Mouse (Mus musculus): ENCODE measurements at regions not wholly inside any gene's neighbourhood (a gene's known extent, or its start where the extent isn't known, plus 50 kb on each side); places are given as distances from the start of the nearest gene placed in this dataset.

DNA sequence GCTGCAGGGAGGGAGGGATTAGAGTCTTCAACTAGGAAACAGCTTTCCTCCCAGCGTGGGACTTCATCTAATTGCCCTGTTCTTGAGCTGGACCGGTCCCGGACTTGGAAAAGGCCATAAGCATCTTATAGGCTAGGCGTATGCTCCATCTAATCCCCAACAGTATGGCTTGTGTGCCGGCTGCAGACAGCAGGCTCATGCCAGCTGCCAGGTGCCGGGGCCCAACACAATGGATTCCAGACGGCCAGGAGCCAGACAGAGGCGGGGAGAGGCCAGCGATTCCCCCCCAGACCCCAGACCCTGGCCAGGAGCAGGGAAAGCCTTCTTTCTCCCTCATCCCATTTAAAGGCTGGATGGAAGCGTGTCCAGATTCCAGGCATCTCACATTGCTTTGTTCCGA, 198.4 kb upstream of the Rreb1 start:
- Histone ChIP-seq H3K9me3 (no peaks in the 10 kb centered on the region), H3K36me3 (no peaks in the 10 kb centered on the region), H3K4me2 (no peak overlapping the region), H3K9ac (no peak overlapping the region), H3K27me3 (replicated peaks) (no peaks in the 10 kb centered on the region), H3K27ac (replicated peaks) (no peak overlapping the region), H3K4me3 (no peak overlapping the region), H3K4me1 (no peaks in the 10 kb centered on the region)
- WGBS = 68% methylated on average over 11 of the region's 11 CpGs
- ATAC-seq (ENCODE audit: extremely low read depth, insufficient number of reproducible peaks, low FRiP score, low TSS enrichment) = no peak

- no peak for ATAC-seq (ENCODE audit: extremely low read depth, insufficient number of reproducible peaks, low FRiP score, low TSS enrichment)
- 84% methylated on average over 2 of the region's 2 CpGs for WGBS
- Histone ChIP-seq H3K9me3 (no peaks in the 10 kb centered on the region), H3K27ac (replicated peaks) (no peak overlapping the region), H3K4me3 (no peak overlapping the region), H3K4me1 (no peaks in the 10 kb centered on the region), H3K36me3 (no peaks in the 10 kb centered on the region), H3K9ac (no peak overlapping the region), H3K27me3 (replicated peaks) (no peaks in the 10 kb centered on the region), H3K4me2 (no peak overlapping the region)
Measured at GRCm38 (mm10) chr13:37580806-37581205, 197.4 kb upstream of the Rreb1 start.

DNA sequence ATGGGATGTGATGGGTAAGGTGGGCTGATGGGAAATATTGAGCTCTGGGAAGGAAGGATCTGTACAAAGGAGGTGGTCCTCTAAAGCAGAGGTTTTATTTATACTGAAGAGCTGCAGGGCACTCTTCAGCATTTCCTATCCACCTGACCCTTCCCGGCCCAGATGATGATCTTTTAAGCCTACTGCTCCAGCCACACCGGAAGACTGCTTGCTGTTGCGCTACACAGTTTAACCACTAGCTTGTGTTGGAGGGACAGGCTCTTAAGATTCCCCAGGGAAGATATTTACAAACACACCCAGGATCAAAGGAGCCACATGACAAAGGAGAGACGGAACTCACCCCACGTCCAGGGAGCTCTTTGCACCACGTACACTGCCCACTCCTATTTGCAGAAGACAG, 196.8 kb upstream of the Rreb1 start:
- Histone ChIP-seq H3K4me2 (no peak overlapping the region), H3K4me1 (no peaks in the 10 kb centered on the region), H3K9me3 (no peaks in the 10 kb centered on the region), H3K4me3 (no peak overlapping the region), H3K9ac (no peak overlapping the region), H3K36me3 (no peaks in the 10 kb centered on the region), H3K27ac (replicated peaks) (no peak overlapping the region), H3K27me3 (replicated peaks) (no peaks in the 10 kb centered on the region)
- 70% methylated on average over 6 of the region's 6 CpGs for WGBS
- ATAC-seq (ENCODE audit: extremely low read depth, insufficient number of reproducible peaks, low FRiP score, low TSS enrichment) = no peak

DNA sequence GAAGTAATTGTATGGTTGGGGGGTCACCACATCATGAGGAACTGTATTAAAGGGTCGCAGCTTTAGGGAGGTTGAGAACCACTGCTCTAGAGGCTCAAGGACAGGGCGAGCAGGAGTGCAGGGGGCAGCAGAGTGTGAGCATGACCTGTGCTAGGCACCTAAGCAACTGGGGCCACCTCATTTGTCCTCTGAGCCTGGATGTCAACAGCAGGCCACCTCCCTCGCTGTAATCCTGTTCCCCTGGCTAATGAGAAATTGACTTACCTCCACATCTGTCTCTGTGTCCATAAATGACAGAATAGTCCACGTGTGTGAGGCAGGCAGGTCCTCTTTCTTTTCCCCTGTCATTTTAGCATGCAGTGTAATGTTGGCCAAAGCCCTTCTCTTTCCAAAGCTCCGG, 192.7 kb upstream of the Rreb1 start:
- no peak overlapping the region for H3K9ac ChIP-seq
- no peaks in the 10 kb centered on the region for H3K9me3 ChIP-seq
- 0 out of 2 replicates have a peak, but pooled peaks cover 2% of the 10 kb centered on the region for H3K4me1 ChIP-seq
- no peaks in the 10 kb centered on the region for H3K36me3 ChIP-seq
- no peak overlapping the region for H3K4me2 ChIP-seq
- no peak for ATAC-seq (ENCODE audit: extremely low read depth, insufficient number of reproducible peaks, low FRiP score, low TSS enrichment)
- WGBS = 76% methylated on average over 5 of the region's 5 CpGs
- no peak overlapping the region for H3K27ac ChIP-seq (replicated peaks)
- no peak overlapping the region for H3K4me3 ChIP-seq
- H3K27me3 ChIP-seq (replicated peaks) = peaks cover 6% of the 10 kb centered on the region; the same call in 1 of the 2 replicates

- Histone ChIP-seq H3K9me3 (no peaks in the 10 kb centered on the region), H3K27me3 (replicated peaks) (peaks cover 6% of the 10 kb centered on the region; the same call in 1 of the 2 replicates), H3K4me3 (no peak overlapping the region), H3K9ac (no peak overlapping the region), H3K4me2 (no peak overlapping the region), H3K4me1 (0 out of 2 replicates have a peak, but pooled peaks cover 2% of the 10 kb centered on the region), H3K36me3 (no peaks in the 10 kb centered on the region), H3K27ac (replicated peaks) (no peak overlapping the region)
- no peak for ATAC-seq (ENCODE audit: extremely low read depth, insufficient number of reproducible peaks, low FRiP score, low TSS enrichment)
- 38% methylated on average over 4 of the region's 4 CpGs for WGBS
Measured at GRCm38 (mm10) chr13:37586511-37586910, 191.7 kb upstream of the Rreb1 start.

DNA sequence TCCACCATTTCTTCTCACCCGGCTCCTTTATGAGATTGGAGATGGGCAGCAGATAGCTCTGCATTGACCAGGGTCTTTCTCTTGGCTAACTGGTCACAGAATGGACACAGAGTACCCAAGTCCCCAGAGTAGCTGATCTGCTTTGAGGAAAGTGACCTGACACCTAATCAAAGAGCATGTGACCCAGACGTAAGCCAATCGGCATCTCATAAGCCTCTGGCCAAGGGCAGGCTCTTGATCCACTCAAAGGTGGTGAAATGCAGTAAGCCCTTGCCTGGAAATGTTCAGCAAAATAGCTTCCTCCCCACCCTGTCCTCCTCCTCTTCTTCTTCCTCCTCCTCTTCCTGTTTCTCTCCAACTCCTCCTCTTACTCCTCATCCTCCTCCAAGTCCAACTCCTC, 190.3 kb upstream of the Rreb1 start:
- Histone ChIP-seq H3K9ac (no peak overlapping the region), H3K27me3 (replicated peaks) (peaks cover 6% of the 10 kb centered on the region; the same call in 1 of the 2 replicates), H3K9me3 (no peaks in the 10 kb centered on the region), H3K4me1 (0 out of 2 replicates have a peak, but pooled peaks cover 2% of the 10 kb centered on the region), H3K27ac (replicated peaks) (no peak overlapping the region), H3K4me3 (no peak overlapping the region), H3K36me3 (no peaks in the 10 kb centered on the region), H3K4me2 (no peak overlapping the region)
- 69% methylated on average over 3 of the region's 3 CpGs for WGBS
- ATAC-seq (ENCODE audit: extremely low read depth, insufficient number of reproducible peaks, low FRiP score, low TSS enrichment) = no peak

GRCm38 (mm10) chr13:37588528-37589176, 189.5 kb upstream of the Rreb1 start:
- no peak overlapping the region for H3K4me3 ChIP-seq
- ATAC-seq (ENCODE audit: extremely low read depth, insufficient number of reproducible peaks, low FRiP score, low TSS enrichment) = no peak
- no peak overlapping the region for H3K27ac ChIP-seq (replicated peaks)
- H3K36me3 ChIP-seq = no peaks in the 10 kb centered on the region
- H3K4me2 ChIP-seq = no peak overlapping the region
- no peak overlapping the region for H3K9ac ChIP-seq
- 79% methylated on average over 8 of the region's 8 CpGs for WGBS
- H3K4me1 ChIP-seq = 0 out of 2 replicates have a peak, but pooled peaks cover 2% of the 10 kb centered on the region
- peaks cover 6% of the 10 kb centered on the region; the same call in 1 of the 2 replicates for H3K27me3 ChIP-seq (replicated peaks)
- H3K9me3 ChIP-seq = no peaks in the 10 kb centered on the region

- H3K9ac ChIP-seq = no peak overlapping the region
- H3K27ac ChIP-seq (replicated peaks) = no peak overlapping the region
- no peak overlapping the region for H3K4me3 ChIP-seq
- 0 out of 2 replicates have a peak, but pooled peaks cover 2% of the 10 kb centered on the region for H3K4me1 ChIP-seq
- ATAC-seq (ENCODE audit: extremely low read depth, insufficient number of reproducible peaks, low FRiP score, low TSS enrichment) = no peak
- no peaks in the 10 kb centered on the region for H3K36me3 ChIP-seq
- no peak overlapping the region for H3K4me2 ChIP-seq
- no peaks in the 10 kb centered on the region for H3K9me3 ChIP-seq
- WGBS = 71% methylated on average over 5 of the region's 5 CpGs
- peaks cover 4% of the 10 kb centered on the region; the same call in 1 of the 2 replicates for H3K27me3 ChIP-seq (replicated peaks)
Measured at GRCm38 (mm10) chr13:37592149-37592548, 186.1 kb upstream of the Rreb1 start.

GRCm38 (mm10) chr13:37595196-37595595, 183.0 kb upstream of the Rreb1 start:
- Histone ChIP-seq H3K4me3 (no peak overlapping the region), H3K36me3 (no peaks in the 10 kb centered on the region), H3K27me3 (replicated peaks) (no peaks in the 10 kb centered on the region), H3K4me1 (peaks cover 10% of the 10 kb centered on the region), H3K9me3 (no peaks in the 10 kb centered on the region), H3K9ac (no peak overlapping the region), H3K27ac (replicated peaks) (no peak overlapping the region), H3K4me2 (no peak overlapping the region)
- WGBS = 32% methylated on average over 8 of the region's 8 CpGs
- ATAC-seq (ENCODE audit: extremely low read depth, insufficient number of reproducible peaks, low FRiP score, low TSS enrichment) = no peak

DNA sequence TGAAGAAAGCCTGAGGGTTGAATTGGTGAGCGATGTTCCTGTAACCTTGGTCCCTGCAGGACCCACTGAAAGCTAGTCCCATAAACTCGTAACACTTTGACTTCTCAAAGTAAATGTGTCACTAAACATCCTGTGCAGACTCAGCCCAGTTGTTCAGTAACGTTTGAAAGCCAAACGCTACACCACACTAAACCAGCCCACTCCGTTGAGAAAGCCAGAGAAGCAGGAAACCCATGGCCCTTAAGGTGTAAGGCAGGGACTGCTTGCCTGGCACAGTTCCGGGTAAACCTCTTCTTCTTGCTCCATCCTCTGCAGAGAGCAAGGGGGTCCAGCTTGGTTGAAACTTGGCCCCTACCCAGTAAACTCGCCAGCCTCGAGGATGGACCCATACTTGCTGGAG, 180.6 kb upstream of the Rreb1 start:
- H3K4me3 ChIP-seq = no peak overlapping the region
- no peak overlapping the region for H3K4me2 ChIP-seq
- 65% methylated on average over 8 of the region's 8 CpGs for WGBS
- H3K27me3 ChIP-seq (replicated peaks) = no peaks in the 10 kb centered on the region
- ATAC-seq (ENCODE audit: extremely low read depth, insufficient number of reproducible peaks, low FRiP score, low TSS enrichment) = no peak
- H3K27ac ChIP-seq (replicated peaks) = no peak overlapping the region
- H3K9ac ChIP-seq = no peak overlapping the region
- H3K36me3 ChIP-seq = no peaks in the 10 kb centered on the region
- H3K4me1 ChIP-seq = peaks cover 31% of the 10 kb centered on the region
- H3K9me3 ChIP-seq = no peaks in the 10 kb centered on the region

DNA sequence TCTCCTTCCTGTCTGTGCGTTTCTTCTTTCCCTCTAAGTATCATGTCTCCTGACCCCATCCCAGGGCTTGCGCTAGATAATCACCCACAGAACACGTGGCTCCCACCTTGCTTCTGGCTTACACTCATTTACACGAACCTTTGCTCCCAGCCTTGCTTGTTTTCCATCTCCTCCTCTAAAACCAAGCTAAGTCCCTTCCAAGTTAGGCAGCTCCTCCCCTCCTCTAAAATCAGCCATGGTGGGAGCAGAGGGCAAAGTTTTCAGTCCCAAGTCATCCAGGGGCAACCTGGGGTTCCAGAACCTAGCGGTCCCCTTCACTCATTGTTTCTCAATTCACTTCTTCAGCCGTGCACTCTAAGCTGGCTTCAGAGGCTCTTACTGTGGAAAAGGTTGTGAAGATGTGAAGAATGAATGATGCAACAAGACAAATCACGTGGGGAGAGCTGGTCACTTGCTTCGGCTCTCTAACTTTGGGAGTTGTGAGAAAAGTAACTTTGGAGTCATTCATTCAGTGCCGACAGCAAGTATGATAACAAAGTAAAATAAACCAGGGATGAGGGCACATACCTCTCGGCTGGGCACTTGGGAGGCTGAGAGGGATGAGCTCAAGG, 179.9 kb upstream of the Rreb1 start:
- ATAC-seq (ENCODE audit: extremely low read depth, insufficient number of reproducible peaks, low FRiP score, low TSS enrichment) = no peak
- H3K4me2 ChIP-seq = no peak overlapping the region

DNA sequence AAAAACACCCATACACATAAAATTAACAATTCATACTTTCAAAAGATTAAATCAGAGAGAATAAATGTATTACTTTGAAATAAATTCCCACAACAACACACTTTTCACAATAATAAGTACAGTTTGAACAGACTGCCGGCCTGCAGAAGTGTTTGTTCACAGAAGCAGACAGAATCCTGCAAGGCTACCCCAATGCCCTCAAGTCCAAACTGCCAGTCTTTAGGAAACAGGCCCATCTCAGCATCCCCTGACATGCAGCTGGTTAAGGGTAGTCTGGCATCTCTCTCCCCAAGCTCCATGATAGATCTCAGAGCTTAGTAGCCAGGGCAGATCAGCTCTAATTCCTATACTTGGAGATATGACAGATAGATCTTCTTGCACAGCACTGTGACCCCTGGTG, 178.5 kb upstream of the Rreb1 start:
- no peak overlapping the region for H3K4me3 ChIP-seq
- no peak for ATAC-seq (ENCODE audit: extremely low read depth, insufficient number of reproducible peaks, low FRiP score, low TSS enrichment)
- 87% methylated on average over 1 of the region's 1 CpGs for WGBS

More for the DNA sequence above, 179.9 kb upstream of the Rreb1 start:
- 0 out of 2 replicates have a peak overlapping the region, but pooled peaks have one; percentile 5 for H3K27ac ChIP-seq (replicated peaks)
- WGBS = 49% methylated on average over 10 of the region's 10 CpGs
- no peaks in the 10 kb centered on the region for H3K27me3 ChIP-seq (replicated peaks)
- peaks cover 38% of the 10 kb centered on the region for H3K4me1 ChIP-seq
- H3K36me3 ChIP-seq = no peaks in the 10 kb centered on the region
- no peak overlapping the region for H3K4me3 ChIP-seq
- no peaks in the 10 kb centered on the region for H3K9me3 ChIP-seq
- H3K9ac ChIP-seq = no peak overlapping the region

More for the DNA sequence above, 178.5 kb upstream of the Rreb1 start:
- no peaks in the 10 kb centered on the region for H3K9me3 ChIP-seq
- peaks cover 52% of the 10 kb centered on the region for H3K4me1 ChIP-seq
- H3K36me3 ChIP-seq = no peaks in the 10 kb centered on the region
- no peaks in the 10 kb centered on the region for H3K27me3 ChIP-seq (replicated peaks)
- no peak overlapping the region for H3K27ac ChIP-seq (replicated peaks)
- no peak overlapping the region for H3K4me2 ChIP-seq
- no peak overlapping the region for H3K9ac ChIP-seq
